Mouse (Mus musculus): ENCODE results near the gene Il22ra2.

The Il22ra2 gene

DNA sequence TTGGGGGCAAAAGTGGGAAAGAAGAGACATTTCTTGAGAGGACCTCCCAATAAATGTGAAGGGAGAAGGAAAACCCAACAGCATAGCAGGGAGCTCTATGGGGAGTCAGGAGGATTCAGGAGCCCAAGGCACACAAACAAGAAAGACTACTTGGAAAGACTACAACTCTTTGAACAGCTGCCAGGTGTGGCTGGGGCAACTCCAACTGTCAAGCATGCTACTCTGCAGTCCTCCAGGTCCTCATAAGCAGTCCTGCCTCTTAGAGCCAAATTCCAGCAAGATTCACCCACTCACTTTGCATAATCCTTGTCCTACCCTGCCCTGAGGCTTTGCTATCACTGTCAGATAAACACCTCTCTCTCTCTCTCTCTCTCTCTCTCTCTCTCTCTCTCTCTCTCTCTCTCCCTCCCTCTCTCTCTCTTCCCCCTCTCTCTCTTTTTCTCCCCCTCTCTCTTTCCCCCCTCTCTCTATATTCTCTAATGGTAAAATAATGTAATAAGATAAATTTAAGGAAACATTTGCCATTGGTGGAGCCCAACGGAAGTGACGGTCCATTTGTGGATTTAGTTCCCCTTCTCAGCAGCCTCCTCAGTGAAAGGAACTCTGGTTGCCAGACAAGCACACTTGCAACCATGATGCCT is at the start of gene Il22ra2:
TSS of gene Il22ra2 (plus strand) at position 591 of the 641 bp plus-strand sequence.
- peak; percentile 65 for DNase-seq (ENCODE audit: extremely low read depth, low read depth, low spot score)

DNA sequence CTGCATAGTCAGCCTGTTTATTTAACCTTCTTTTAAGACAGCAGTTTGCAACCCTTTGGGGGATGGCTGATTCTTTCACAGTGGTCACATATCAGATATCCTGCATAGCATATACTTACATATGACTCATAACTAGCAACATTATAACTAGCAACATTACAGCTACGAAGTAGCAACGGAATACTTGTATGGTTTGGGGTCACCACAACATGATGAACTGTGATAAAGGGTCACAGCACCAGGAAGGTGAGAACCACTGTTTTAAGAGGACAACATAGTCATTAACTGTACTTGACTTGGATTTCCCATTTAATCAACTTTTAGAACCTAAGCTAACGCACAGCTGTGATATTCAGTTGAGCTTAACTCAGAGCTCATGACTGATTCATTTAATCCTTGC is 44.2 kb upstream of the Il22ra2 start:
- DNase-seq (ENCODE audit: extremely low read depth, low read depth, low spot score), result no peak

DNA sequence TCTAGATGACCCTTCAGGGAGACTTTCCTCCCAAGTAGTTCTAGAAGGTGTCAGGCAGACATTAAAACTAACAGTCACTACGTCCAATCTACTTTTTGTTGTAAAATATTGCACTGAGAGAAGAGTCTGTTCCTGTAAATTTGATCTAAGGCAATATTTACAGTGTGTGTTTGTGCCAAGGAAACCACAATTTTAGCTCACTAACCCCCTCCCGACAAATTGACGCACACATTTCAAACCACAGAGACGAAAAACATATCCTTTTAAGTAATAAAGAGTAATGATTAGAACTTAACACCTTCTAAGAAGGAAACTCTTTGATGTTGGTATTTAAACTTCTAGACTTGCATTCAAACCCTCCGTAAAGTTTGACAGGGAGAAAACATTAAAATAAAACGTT is 43.8 kb upstream of the Il22ra2 start:
- DNase-seq (ENCODE audit: extremely low read depth, low read depth, low spot score), result no peak

GRCm38 (mm10) chr10:19578409-19578986 is 43.3 kb upstream of the Il22ra2 start:
- no peak for DNase-seq (ENCODE audit: extremely low read depth, low read depth, low spot score)

- DNase-seq (ENCODE audit: extremely low read depth, low read depth, low spot score), result no peak
Observed at GRCm38 (mm10) chr10:19580660-19581059, 41.1 kb upstream of the Il22ra2 start.

DNA sequence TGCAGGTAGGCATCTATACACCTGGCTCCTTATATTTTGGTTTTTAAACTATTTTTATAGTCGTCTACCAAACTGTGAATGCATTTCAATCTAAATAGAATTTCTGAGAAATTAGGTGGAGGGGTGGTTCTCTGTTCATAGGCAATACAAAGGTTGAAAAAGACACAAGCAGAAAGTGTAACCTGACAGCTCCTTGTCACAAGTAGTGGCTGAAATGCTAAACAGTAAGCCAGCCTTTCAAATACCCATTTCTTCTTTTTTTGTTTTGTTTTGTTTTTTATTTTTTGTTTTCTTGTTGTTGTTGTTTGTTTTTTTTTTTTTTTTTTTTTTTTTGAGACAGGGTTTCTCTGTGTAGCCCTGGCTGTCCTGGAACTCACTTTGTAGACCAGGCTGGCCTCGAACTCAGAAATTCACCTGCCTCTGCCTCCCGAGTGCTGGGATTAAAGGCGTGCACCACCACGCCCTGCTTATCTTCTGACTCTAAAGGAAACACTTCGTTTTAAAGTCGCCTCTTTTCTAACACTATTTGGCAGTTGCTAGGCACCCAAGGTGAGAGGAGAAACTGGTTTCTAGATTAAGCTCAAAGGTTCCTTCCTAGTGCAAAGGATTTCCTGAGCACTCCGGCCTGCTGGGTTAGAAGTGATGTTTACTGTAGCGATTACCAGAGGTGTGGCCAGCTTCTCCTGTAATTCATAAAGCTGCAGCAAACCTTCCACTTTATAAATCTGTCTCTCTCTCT is 39.8 kb upstream of the Il22ra2 start:
- DNase-seq (ENCODE audit: extremely low read depth, low read depth, low spot score), result no peak

DNA sequence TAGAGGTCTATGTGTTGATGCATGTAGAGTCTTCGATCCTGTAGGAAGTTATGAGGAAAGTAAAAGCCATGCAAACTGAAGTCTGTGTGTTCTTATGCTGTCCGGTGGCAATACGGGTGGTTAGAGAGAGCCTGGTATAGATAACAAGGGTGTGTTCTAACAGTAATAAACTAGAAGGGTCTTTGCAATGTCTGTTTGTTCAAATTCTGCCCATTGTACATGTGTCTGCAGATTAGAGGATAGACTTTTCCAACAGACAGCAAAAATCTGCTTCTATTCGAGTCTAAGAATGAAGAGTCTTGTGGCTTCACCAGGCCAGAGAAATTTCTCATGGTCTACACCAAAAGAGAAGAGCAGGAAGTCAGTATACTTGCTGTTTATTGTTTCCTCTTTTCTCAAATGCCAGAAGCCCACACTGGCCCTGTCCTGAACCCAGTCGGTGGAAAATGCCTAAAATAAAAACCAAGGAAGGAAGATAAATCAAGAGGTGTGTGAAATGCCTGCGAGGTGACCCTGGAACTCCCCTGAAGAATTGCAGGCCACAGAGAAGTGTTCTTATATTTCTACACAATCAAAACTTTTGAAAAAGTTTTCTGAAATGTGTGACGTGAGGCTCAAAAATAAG is 38.9 kb upstream of the Il22ra2 start:
- DNase-seq (ENCODE audit: extremely low read depth, low read depth, low spot score), result no peak

- no peak for DNase-seq (ENCODE audit: extremely low read depth, low read depth, low spot score)
Observed at GRCm38 (mm10) chr10:19584064-19584463, 37.7 kb upstream of the Il22ra2 start.

- DNase-seq (ENCODE audit: extremely low read depth, low read depth, low spot score), result no peak
Observed at GRCm38 (mm10) chr10:19584846-19585245, 37.0 kb upstream of the Il22ra2 start.

- no peak for DNase-seq (ENCODE audit: extremely low read depth, low read depth, low spot score)
Observed at GRCm38 (mm10) chr10:19585860-19586259, 35.9 kb upstream of the Il22ra2 start.

GRCm38 (mm10) chr10:19587281-19587680 is 34.5 kb upstream of the Il22ra2 start:
- no peak for DNase-seq (ENCODE audit: extremely low read depth, low read depth, low spot score)

- DNase-seq (ENCODE audit: extremely low read depth, low read depth, low spot score), result no peak
Observed at GRCm38 (mm10) chr10:19589626-19590025, 32.2 kb upstream of the Il22ra2 start.

DNA sequence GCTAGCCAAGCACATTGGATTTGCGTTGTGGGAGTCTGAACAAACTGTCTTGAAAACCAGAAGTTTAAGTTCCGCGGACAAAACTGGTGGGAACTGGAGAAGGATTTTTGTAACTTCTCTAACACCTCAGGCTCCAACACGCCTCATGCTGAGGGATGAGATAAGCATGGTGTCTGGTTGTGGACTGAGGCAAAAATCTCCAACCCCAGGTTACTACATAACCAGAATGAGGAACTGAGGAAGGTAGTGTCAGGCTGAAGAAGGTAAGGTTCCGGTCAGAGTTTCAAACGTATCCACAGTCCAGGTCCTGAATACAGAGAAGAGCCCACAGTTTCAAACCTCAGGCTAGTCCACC is 30.5 kb upstream of the Il22ra2 start:
- no peak for DNase-seq (ENCODE audit: extremely low read depth, low read depth, low spot score)

DNA sequence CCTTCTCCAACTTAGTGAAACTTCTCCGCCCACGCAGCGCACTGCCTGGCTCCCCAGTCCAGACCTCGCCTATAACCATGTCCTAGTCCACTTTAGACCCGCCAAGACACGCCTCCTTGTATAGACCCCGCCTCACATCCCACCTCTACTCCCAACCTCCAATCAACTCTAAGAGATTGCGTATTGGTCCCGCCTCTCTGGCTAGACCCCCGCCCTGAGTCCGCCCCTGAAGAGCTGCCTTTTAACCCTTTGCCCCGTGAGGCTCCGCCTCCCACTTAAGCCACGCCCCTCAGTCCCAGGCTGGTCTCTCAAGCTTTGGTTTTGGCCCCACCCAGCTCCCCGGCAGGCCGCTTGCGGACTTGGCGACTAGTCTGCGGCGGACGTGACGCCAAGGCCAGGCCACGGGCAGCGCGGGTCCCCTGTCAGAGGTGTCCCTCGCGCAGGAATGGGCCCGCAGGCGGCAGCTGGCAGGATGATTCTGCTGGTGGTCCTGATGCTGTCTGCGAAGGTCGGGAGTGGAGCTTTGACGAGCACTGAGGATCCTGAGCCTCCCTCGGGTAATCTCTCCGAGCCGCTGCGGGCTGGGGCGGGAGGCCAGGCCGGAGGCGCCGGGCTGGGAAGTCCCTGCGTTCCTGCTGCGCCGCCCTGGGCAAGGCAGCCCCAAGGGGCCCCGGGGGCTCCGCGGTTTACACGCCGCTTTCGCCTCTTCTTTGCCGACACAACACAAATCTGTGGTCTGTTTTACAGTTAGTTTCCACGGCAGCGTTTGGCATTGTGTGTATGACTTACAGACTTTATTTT is 30.0 kb upstream of the Il22ra2 start, which contains the start of gene Ifngr1:
TSS of gene Ifngr1 (plus strand) at position 309 of the 801 bp plus-strand sequence.
- DNase-seq (ENCODE audit: extremely low read depth, low read depth, low spot score), result peak; percentile 96

DNA sequence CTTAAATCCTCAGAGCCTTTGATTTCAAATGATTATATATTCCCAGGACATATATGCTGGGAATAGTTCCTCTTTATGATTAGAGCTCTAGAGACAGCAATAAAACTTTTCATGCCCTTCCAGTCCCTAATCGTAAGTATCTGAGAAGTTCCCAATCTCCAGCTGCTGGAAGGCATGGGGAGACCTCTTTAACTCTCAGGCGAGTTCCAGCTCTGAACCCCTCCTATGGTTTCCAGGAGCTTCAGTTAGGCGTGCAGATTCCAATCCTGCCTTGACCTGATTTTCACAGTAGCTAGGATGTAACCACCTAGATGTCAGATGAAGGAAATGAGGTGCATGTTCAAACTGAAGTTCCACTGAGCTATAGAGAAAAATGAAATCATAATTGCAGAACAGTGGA is 29.2 kb upstream of the Il22ra2 start:
- DNase-seq (ENCODE audit: extremely low read depth, low read depth, low spot score), result no peak

DNA sequence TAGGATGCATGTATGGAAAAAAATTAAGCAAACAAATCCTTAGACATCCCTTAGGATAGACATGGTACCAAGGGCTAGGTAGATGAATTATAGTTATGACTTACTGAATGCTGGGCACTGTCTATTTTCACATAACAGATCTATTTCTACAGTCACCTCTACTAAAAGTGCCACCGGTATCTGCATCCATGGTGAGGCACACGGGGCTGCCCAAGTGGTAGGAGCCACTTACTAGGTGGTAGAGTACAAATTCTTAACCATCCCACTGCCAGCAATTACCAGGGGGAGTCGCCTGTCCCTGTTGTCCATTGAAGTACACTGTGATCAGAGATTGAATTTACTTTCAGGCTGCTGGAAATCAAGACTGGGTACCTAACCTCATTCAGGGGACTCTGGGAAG is 28.5 kb upstream of the Il22ra2 start:
- DNase-seq (ENCODE audit: extremely low read depth, low read depth, low spot score), result no peak

DNA sequence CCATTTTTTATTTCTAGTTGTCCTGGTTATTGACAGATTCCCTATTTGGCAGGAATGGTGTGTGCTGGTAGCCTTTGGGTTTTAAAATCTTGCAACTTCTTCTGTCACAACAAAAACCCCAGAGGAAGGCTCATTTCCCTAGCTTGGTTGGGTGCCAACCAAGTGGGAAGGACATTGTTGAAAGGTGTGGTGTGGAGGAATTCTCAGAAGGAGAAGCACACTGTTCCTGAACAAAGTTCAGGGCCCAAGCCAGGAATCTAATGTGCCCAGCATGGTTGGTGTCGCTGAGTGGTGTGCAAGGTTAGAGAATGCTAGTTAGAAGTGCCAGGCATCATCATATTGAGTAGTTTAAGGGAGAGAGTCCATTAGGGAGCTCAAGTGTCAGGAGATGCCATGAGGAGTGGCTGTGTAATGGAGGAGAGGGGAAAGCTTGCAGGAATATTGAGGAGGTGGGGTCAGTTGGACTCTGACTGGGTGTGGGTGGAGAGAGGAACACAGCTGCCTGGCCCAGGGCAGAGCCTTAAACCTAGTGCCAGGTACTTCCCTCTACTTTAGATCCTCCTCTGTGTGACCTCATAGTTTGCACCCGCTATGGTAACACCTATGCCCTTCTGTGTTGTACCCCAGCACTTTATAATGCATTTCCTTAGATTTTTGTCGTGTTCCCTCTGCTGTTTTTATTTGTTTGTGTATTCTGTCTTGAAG is 27.4 kb upstream of the Il22ra2 start:
- DNase-seq (ENCODE audit: extremely low read depth, low read depth, low spot score), result peak; percentile 82

DNA sequence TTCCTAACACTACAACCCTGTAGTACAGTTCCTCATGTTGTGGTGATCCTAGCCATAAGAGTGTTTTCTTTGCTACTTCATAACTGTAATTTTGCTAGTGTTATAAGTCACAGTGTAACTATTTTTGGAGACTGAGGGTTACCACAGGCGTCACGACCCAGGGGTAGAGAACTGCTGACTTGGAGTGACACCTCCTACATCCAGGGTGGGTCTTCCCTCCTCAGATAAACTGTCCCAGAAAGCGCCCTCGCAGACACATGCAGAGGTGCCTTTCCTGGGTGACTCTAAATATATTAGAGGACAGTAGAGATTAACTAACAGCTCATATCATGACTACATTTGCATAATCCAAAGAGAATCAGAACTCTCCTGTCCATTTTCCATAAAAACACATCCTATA is 24.9 kb upstream of the Il22ra2 start:
- DNase-seq (ENCODE audit: extremely low read depth, low read depth, low spot score), result no peak

DNA sequence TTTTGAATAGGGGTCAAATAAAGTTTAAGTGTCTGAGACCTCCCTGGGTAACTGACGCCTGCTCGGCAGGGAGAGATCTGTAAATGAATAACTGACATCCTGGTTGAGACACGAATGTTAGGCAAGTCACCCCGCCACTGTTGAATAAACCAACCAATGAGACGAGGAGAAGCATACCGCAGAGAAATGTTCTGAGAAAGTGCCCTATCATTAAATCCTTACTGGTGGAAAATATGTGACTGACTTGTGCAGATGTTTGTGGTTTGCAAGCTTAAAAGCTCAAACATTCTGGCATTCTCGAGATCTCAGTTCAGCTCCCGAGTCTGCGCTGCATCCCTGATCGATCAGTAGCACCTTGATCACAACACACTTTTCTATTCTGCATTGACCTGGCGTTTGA is 23.7 kb upstream of the Il22ra2 start:
- no peak for DNase-seq (ENCODE audit: extremely low read depth, low read depth, low spot score)

DNA sequence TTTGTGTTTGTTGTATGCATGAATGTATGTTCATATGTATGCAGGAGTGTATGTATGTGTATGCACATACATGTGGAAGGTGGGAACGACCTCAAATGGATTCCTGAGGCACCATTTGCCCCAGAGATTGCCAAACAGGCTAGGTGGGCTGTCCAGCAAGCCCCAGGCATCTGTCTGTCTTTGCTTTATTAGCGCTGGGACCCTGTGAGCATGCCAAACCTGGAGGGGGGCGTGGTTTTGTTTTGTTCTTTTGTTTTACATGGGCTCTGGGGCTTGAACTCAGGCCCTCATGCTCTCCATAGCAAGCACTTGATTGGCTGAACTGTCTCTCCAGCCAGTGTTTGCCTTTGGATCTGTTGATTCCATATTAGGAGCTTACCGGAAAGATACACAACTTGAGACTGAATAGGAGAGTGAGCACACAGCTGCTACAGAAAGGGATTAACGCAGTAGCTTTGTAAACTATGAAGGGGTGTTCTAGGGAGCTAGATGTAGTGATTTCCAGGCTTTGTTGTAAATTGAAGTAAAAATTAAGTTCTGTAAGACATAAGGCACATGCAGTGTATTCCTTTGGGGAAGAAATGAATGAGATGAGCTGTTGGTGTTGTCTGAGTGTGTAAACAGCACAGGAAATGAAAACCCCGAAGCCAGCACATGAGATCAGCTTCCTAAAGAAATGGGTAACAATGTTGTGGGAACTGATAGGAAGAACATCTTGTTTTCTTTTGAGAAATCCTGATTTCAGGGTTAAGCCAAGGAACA is 22.3 kb upstream of the Il22ra2 start:
- no peak for DNase-seq (ENCODE audit: extremely low read depth, low read depth, low spot score)

All from fat pad, adult 2 months (tissue).